Mouse (Mus musculus) MEL (cell line): ENCODE measurements around the gene Tbc1d30.

Experiments
- CTCF ChIP-seq, 3 experiments: IDR thresholded peaks in 2 of 3; conservative IDR thresholded peaks in 1 of 3; 2 replicates each; pipeline ENCODE4 v1.5.1; 2011 to 2012; ENCODE audit warnings: low read length in 3 of 3, low read depth in 2 of 3, mild to moderate bottlenecking in 2 of 3, improper control_type of control experiment in 1 of 3, inconsistent platforms in 1 of 3, mixed read lengths in 1 of 3, moderate library complexity in 1 of 3; ENCODE audit not compliant: control insufficient read depth in 1 of 3, insufficient read depth in 1 of 3, poor library complexity in 1 of 3, severe bottlenecking in 1 of 3
- GATA1 ChIP-seq: IDR thresholded peaks from 2 replicates; pipeline ENCODE4 v1.6.1; 2011; ENCODE audit warnings: low read depth, low read length, improper control_type of control experiment
- KAT2A ChIP-seq: conservative IDR thresholded peaks from 2 replicates; pipeline ENCODE4 v1.6.1; 2012; ENCODE audit warnings: low read depth, low read length, improper control_type of control experiment, inconsistent platforms
- MAX ChIP-seq: IDR thresholded peaks from 2 replicates; pipeline ENCODE4 v1.6.1; 2011; ENCODE audit warnings: low read length, improper control_type of control experiment
- MAZ ChIP-seq: IDR thresholded peaks from 2 replicates; pipeline ENCODE4 v1.6.1; 2012; ENCODE audit warnings: low read depth, mild to moderate bottlenecking, inconsistent platforms, low read length, improper control_type of control experiment
- MEF2A ChIP-seq: IDR thresholded peaks from 2 replicates; pipeline ENCODE4 v1.6.1; 2014; ENCODE audit warnings: low read depth, mild to moderate bottlenecking, inconsistent platforms, low read length, improper control_type of control experiment; ENCODE audit not compliant: poor library complexity, insufficient replicate concordance, severe bottlenecking; ENCODE audit errors: extremely low read depth
- POLR2AphosphoS5 ChIP-seq: IDR thresholded peaks from 2 replicates; pipeline ENCODE4 v1.6.1; 2012; ENCODE audit warnings: low read depth, borderline replicate concordance, mild to moderate bottlenecking, inconsistent platforms, low read length, moderate library complexity, mixed read lengths
- TCF12 ChIP-seq: IDR thresholded peaks from 2 replicates; pipeline ENCODE4 v1.6.1; 2014; ENCODE audit warnings: low read depth, mild to moderate bottlenecking, inconsistent platforms, low read length, improper control_type of control experiment, moderate library complexity
- ZKSCAN1 ChIP-seq: IDR thresholded peaks from 2 replicates; pipeline ENCODE4 v1.6.1; 2012; ENCODE audit warnings: low read depth, mild to moderate bottlenecking, inconsistent platforms, low read length, improper control_type of control experiment, moderate library complexity
- ZMIZ1 ChIP-seq: IDR thresholded peaks from 2 replicates; pipeline ENCODE4 v1.6.1; 2012; ENCODE audit warnings: low read depth, mild to moderate bottlenecking, inconsistent platforms, low read length, improper control_type of control experiment, moderate library complexity
- ZNF384 ChIP-seq: IDR thresholded peaks from 2 replicates; pipeline ENCODE4 v1.6.1; 2012; ENCODE audit warnings: low read depth, mild to moderate bottlenecking, inconsistent platforms, low read length, improper control_type of control experiment

GRCm38 (mm10) chr10:121310511-121311221 is 40.4 kb downstream of the Tbc1d30 start:
- no peak for TF ChIP-seq MAZ
- no peak for TF ChIP-seq CTCF (IDR thresholded peaks at IDR 0.05 in 2 of 3, conservative IDR thresholded peaks at IDR 0.05 in 1 of 3; ENCODE audit: control insufficient read depth in 1 of 3, insufficient read depth in 1 of 3, low read depth in 2 of 3, low read length in 3 of 3, poor library complexity in 1 of 3, severe bottlenecking in 1 of 3)
- no peak for TF ChIP-seq ZKSCAN1
- TF ChIP-seq GATA1: no peak
- TF ChIP-seq POLR2AphosphoS5: no peak
- no peak for TF ChIP-seq MAX
- no peak for TF ChIP-seq MEF2A
- no peak for TF ChIP-seq KAT2A
- no peak for TF ChIP-seq TCF12
- TF ChIP-seq ZNF384: no peak
- no peak for TF ChIP-seq ZMIZ1
